Mouse (Mus musculus): ENCODE results near the gene Magi1. TPM values are rescaled to one million over a fixed set of nuclear protein-coding genes. Genes with fewer than 3 reads are reported as not detected.

The Magi1 gene
- polyA plus RNA-seq, 1 experiment = 158 TPM

DNA sequence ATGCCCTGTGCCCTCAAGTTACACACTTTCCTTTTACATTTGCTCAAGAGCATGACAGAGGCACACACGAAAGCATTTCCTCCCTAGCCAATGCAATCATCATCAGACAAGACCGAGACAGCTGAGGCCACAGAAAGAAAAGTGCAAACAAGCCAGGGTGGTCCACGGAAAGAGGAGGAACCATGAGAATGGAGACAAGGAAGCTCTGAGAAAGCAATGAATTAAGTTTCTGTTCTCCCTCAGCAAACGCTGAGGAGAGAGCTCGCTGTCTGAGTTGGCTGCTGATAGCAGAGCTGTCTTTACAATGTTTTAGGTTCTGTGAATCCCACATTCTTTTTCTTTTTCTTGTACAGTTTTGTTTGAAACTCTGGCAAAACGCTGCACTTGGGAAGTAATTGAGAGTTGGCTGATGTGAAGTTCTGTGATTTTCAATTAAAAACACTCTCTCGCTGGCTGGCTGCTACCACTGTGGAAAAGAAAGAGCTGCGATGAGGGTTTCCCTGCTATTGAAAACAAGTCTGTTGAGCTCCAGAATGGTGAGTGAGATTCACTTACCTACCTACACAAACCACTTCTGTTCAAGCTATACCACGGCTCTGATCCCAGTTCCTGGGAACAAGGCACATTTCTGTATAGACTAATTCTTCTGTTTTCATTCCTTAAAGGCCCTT is 120.3 kb downstream of the Magi1 start:
- Histone ChIP-seq H3K4me1 (ENCODE audit: control insufficient read depth, insufficient read depth, low read length) (peaks cover 8% of the 10 kb centered on the region; the same call in 1 of the 2 replicates), H3K27ac (ENCODE audit: insufficient read depth, low read depth, low read length) (peak overlapping the region; percentile 67; the same call in 1 of the 2 replicates), H3K4me3 (ENCODE audit: insufficient read depth, low read depth, low read length) (no peak overlapping the region)
- TF ChIP-seq CTCF (IDR thresholded peaks at IDR 0.05; ENCODE audit: insufficient read depth, low read depth, low read length) (no peak), POLR2A (IDR thresholded peaks at IDR 0.05; ENCODE audit: insufficient read depth, low read depth, low read length) (no peak)
- 18% methylated on average over 9 of the region's 9 CpGs for WGBS

DNA sequence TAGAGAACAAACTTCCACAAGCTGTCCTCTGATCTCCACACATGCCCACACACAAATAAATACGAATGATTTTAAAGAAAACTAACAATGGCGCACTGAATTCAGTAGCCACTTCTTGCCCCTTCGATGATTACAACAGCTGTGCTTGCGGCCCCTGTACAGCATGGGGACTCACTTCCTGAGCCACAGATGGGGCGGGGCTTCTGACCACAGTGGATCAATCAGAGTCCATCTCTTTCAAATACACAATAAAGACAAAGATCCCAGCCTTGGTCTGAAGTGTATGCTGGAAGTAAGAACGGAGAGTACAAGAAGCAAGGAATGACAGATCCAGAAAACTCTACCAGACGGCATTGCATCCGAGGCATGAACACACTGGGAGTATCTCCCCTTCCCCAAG is 120.8 kb downstream of the Magi1 start:
- 44% methylated on average over 8 of the region's 8 CpGs for WGBS
- Histone ChIP-seq H3K4me1 (ENCODE audit: control insufficient read depth, insufficient read depth, low read length) (peaks cover 8% of the 10 kb centered on the region; the same call in 1 of the 2 replicates), H3K4me3 (ENCODE audit: insufficient read depth, low read depth, low read length) (no peak overlapping the region), H3K27ac (ENCODE audit: insufficient read depth, low read depth, low read length) (peak overlapping the region; percentile 67; the same call in 1 of the 2 replicates)
- no peak for TF ChIP-seq POLR2A (IDR thresholded peaks at IDR 0.05; ENCODE audit: insufficient read depth, low read depth, low read length)
- TF ChIP-seq CTCF (IDR thresholded peaks at IDR 0.05; ENCODE audit: insufficient read depth, low read depth, low read length) = no peak

DNA sequence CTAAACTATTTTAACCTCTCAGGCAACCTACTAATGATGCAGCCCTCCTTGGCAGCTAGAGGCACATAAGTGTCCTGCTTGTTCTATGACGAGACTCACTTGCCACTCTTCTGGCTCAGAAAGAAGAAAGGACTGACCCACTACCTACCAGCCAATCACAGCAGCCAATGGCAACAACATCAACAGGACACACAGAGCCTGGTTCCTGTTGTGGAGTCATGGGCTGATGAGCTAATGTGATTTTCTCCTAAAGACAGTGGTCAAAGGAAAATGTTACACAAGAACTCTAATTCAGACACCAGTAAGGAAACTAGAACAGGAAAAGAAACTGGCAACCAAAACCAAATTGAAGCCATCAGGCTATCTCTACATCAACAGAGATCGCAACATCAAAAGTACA is 124.5 kb downstream of the Magi1 start:
- WGBS = 78% methylated on average over 2 of the region's 2 CpGs
- TF ChIP-seq CTCF (IDR thresholded peaks at IDR 0.05; ENCODE audit: insufficient read depth, low read depth, low read length) (no peak), POLR2A (IDR thresholded peaks at IDR 0.05; ENCODE audit: insufficient read depth, low read depth, low read length) (no peak)
- no peak overlapping the region for H3K27ac ChIP-seq (ENCODE audit: insufficient read depth, low read depth, low read length)
- no peak overlapping the region for H3K4me3 ChIP-seq (ENCODE audit: insufficient read depth, low read depth, low read length)
- peaks cover 3% of the 10 kb centered on the region; the same call in 1 of the 2 replicates for H3K4me1 ChIP-seq (ENCODE audit: control insufficient read depth, insufficient read depth, low read length)

GRCm38 (mm10) chr6:94158119-94158848 is 125.4 kb downstream of the Magi1 start:
- WGBS = 92% methylated on average over 3 of the region's 3 CpGs

GRCm38 (mm10) chr6:94155996-94156395 is 127.7 kb downstream of the Magi1 start:
- H3K4me1 ChIP-seq (ENCODE audit: control insufficient read depth, insufficient read depth, low read length) = no peaks in the 10 kb centered on the region
- TF ChIP-seq POLR2A (IDR thresholded peaks at IDR 0.05; ENCODE audit: insufficient read depth, low read depth, low read length) (no peak), CTCF (IDR thresholded peaks at IDR 0.05; ENCODE audit: insufficient read depth, low read depth, low read length) (no peak)
- H3K4me3 ChIP-seq (ENCODE audit: insufficient read depth, low read depth, low read length) = no peak overlapping the region
- 68% methylated on average over 4 of the region's 4 CpGs for WGBS
- no peak overlapping the region for H3K27ac ChIP-seq (ENCODE audit: insufficient read depth, low read depth, low read length)

More at GRCm38 (mm10) chr6:94158119-94158848, 125.4 kb downstream of the Magi1 start:
- no peak overlapping the region for H3K27ac ChIP-seq (ENCODE audit: insufficient read depth, low read depth, low read length)
- TF ChIP-seq POLR2A (IDR thresholded peaks at IDR 0.05; ENCODE audit: insufficient read depth, low read depth, low read length) = no peak
- no peak for TF ChIP-seq CTCF (IDR thresholded peaks at IDR 0.05; ENCODE audit: insufficient read depth, low read depth, low read length)
- H3K4me3 ChIP-seq (ENCODE audit: insufficient read depth, low read depth, low read length) = no peak overlapping the region
- peaks cover 2% of the 10 kb centered on the region; the same call in 1 of the 2 replicates for H3K4me1 ChIP-seq (ENCODE audit: control insufficient read depth, insufficient read depth, low read length)

- no peaks in the 10 kb centered on the region for H3K4me1 ChIP-seq (ENCODE audit: control insufficient read depth, insufficient read depth, low read length)
- TF ChIP-seq CTCF (IDR thresholded peaks at IDR 0.05; ENCODE audit: insufficient read depth, low read depth, low read length) = no peak
- no peak for TF ChIP-seq POLR2A (IDR thresholded peaks at IDR 0.05; ENCODE audit: insufficient read depth, low read depth, low read length)
- no peak overlapping the region for H3K4me3 ChIP-seq (ENCODE audit: insufficient read depth, low read depth, low read length)
- 87% methylated on average over 3 of the region's 3 CpGs for WGBS
- H3K27ac ChIP-seq (ENCODE audit: insufficient read depth, low read depth, low read length) = no peak overlapping the region
These were observed 128.7 kb downstream of the Magi1 start for GRCm38 (mm10) chr6:94154854-94155601.

- TF ChIP-seq CTCF (IDR thresholded peaks at IDR 0.05; ENCODE audit: insufficient read depth, low read depth, low read length) (no peak), POLR2A (IDR thresholded peaks at IDR 0.05; ENCODE audit: insufficient read depth, low read depth, low read length) (no peak)
- Histone ChIP-seq H3K4me3 (ENCODE audit: insufficient read depth, low read depth, low read length) (no peak overlapping the region), H3K27ac (ENCODE audit: insufficient read depth, low read depth, low read length) (no peak overlapping the region), H3K4me1 (ENCODE audit: control insufficient read depth, insufficient read depth, low read length) (no peaks in the 10 kb centered on the region)
- WGBS = 89% methylated on average over 9 of the region's 9 CpGs
These were observed 130.8 kb downstream of the Magi1 start for GRCm38 (mm10) chr6:94152881-94153280.

DNA sequence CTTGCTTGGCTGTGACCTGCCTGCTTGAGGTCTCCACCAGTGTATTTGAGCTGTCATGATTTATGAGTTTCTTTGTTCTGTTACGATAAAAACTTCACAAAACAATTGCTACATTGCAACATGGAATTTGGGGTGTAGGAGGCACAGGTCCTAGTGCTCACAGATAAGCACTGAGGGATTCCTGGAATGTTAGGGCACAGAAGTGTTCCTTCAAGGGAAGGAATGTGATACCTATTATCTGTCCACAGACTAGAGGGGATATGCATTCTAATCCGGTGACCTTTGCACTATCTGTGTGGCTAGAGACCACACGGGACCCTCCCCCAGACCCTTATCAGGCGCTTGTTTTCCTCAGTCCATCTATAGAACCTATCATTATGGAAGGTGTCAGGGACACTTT is 132.8 kb downstream of the Magi1 start:
- TF ChIP-seq POLR2A (IDR thresholded peaks at IDR 0.05; ENCODE audit: insufficient read depth, low read depth, low read length) = no peak
- no peak for TF ChIP-seq CTCF (IDR thresholded peaks at IDR 0.05; ENCODE audit: insufficient read depth, low read depth, low read length)
- no peaks in the 10 kb centered on the region; the same call in 1 of the 2 replicates for H3K4me1 ChIP-seq (ENCODE audit: control insufficient read depth, insufficient read depth, low read length)
- no peak overlapping the region for H3K27ac ChIP-seq (ENCODE audit: insufficient read depth, low read depth, low read length)
- no peak overlapping the region for H3K4me3 ChIP-seq (ENCODE audit: insufficient read depth, low read depth, low read length)
- 90% methylated on average over 4 of the region's 4 CpGs for WGBS

Measured in olfactory bulb, adult 2 months (tissue).